Mouse (Mus musculus): ENCODE measurements around the gene Tescl.

- TF ChIP-seq CTCF (IDR thresholded peaks at IDR 0.05; ENCODE audit: control insufficient read depth, insufficient read depth, insufficient replicate concordance, low read depth, low read length), result no peak
- TF ChIP-seq POLR2A (IDR thresholded peaks at IDR 0.05; ENCODE audit: control insufficient read depth, low read depth, low read length), result no peak
Observed at GRCm38 (mm10) chr7:24294763-24295162, 39.0 kb downstream of the Tescl start.

All from testis, adult 2 months (tissue).